ENCODE assay signal across 8 mouse cellular contexts in the genomic region with DNA sequence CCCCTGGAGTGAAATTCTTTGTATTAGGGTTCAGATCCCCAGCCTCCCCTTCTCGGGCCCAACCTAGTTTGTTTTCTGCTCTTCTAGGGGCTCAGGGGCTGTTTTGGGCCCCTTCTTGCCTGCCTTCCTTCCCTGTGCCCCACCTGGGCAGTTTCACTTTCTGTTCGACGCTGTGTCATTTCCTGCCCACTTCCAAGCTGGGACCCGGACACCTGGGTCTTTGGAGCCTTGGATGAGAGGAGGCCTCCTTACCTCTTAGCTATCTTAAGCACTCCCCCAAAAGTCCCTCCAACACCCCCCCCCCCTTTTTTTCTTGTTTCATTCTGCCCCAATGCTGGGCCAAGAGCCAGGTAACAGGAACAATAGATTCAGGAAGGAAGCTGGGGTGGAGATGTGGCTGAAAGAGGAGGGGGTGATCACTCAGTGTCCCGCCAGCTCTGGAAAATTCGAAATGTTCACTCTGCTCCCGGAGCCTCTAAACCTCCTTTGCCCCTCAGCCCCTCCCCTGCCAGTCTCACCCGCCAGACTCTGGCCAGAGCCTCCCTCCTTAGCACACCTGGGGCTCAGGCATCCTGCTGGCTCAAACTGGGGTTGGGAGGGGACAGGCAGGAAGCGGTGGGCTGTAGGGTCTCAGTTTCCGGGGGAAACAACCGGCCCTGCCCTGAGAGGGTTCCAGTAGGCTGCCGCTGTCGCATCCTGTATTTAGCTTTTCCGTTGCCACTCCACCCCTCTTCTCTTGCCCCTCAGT. TPM values are rescaled to one million over a fixed set of nuclear protein-coding genes. Genes with fewer than 3 reads are reported as not detected.
DNase-seq lines count a peak whose midpoint lies in the region; ATAC-seq and TF ChIP-seq lines count a peak whose summit lies in the region.

No protein-coding gene starts in this region.

- 21% methylated on average over 14 of the region's 14 CpGs for WGBS in lung, embryonic 16.5 days
- 4% methylated on average over 14 of the region's 14 CpGs for WGBS in spleen, adult 2 months

- H3K9me3 ChIP-seq in lung, embryonic 16.5 days (ENCODE audit: control insufficient read depth, low read length): no peaks in the 10 kb centered on the region

- H3K4me3 ChIP-seq in lung, embryonic 16.5 days (ENCODE audit: low read length): peak overlapping the region; percentile 77
- peak overlapping the region; percentile 82 for H3K4me3 ChIP-seq in spleen, adult 2 months (ENCODE audit: extremely low read depth, insufficient read depth, insufficient read length)

- peak; percentile 37 for ATAC-seq in lung, embryonic 16.5 days (ENCODE audit: low read depth)

- H3K27me3 ChIP-seq in lung, embryonic 16.5 days (ENCODE audit: control insufficient read depth, insufficient read depth, low read depth, low read length): no peaks in the 10 kb centered on the region
- H3K27me3 ChIP-seq in spleen, adult 2 months (ENCODE audit: control insufficient read depth, insufficient read depth, low read length): no peaks in the 10 kb centered on the region

- H3K9ac ChIP-seq in lung, embryonic 16.5 days (ENCODE audit: low read length): peak overlapping the region; percentile 94

- H3K4me2 ChIP-seq in lung, embryonic 16.5 days (ENCODE audit: low read depth, low read length): peak overlapping the region; percentile 100

- peak; percentile 19 for DNase-seq in urinary bladder, postnatal 14 days (ENCODE audit: low spot score)
- no peak for DNase-seq in urinary bladder, postnatal 36 days (ENCODE audit: low spot score in 2 of 2)
- peak; percentile 69 to 82 for DNase-seq in heart, adult 9 months (ENCODE audit: low spot score in 2 of 2)
- peak; percentile 55 for DNase-seq in kidney, adult 18-20 months
- peak in 1 of 2 experiments; percentile 79 for DNase-seq in spleen, adult 2 months (ENCODE audit: low read depth in 1 of 2, low spot score in 2 of 2)
- DNase-seq in urinary bladder, postnatal 25 days (ENCODE audit: low spot score): no peak
- DNase-seq in frontal cortex, postnatal 10 days (ENCODE audit: low spot score in 2 of 2): no peak

- H3K27ac ChIP-seq in lung, embryonic 16.5 days (ENCODE audit: low read length): peak overlapping the region; percentile 94
- H3K27ac ChIP-seq in spleen, adult 2 months (ENCODE audit: insufficient read depth, low read length): peak overlapping the region; percentile 97

- peaks cover 33% of the 10 kb centered on the region for H3K4me1 ChIP-seq in lung, embryonic 16.5 days (replicated peaks; ENCODE audit: control insufficient read depth, insufficient read depth, low read length)
- H3K4me1 ChIP-seq in spleen, adult 2 months (ENCODE audit: control insufficient read depth, insufficient read depth, insufficient read length): peaks cover 19% of the 10 kb centered on the region

- no peak for TF ChIP-seq POLR2A in spleen, adult 2 months (IDR thresholded peaks at IDR 0.05; ENCODE audit: low read depth, low read length)

- peaks cover 23% of the 10 kb centered on the region for H3K36me3 ChIP-seq in lung, embryonic 16.5 days (ENCODE audit: control insufficient read depth, insufficient read depth, low read length)
- peaks cover 32% of the 10 kb centered on the region for H3K36me3 ChIP-seq in spleen, adult 2 months (ENCODE audit: control insufficient read depth, insufficient read depth, low read length)

- no peak for TF ChIP-seq CTCF in spleen, adult 2 months (IDR thresholded peaks at IDR 0.05; ENCODE audit: extremely low read depth, insufficient read depth, insufficient read length, insufficient replicate concordance)

RNA-seq across cellular contexts. Expression of a gene that starts 2.5 kb away (rescaled TPM):
- polyA plus RNA-seq in lung, embryonic 16.5 days (2015; fragmentation: Nextera tagmentation; extraction: Ambion mirVana): 21.7 and 23.3 TPM in 2 replicates
- polyA plus RNA-seq in spleen, adult 2 months (2012; rRNA removed): 183 and 205 TPM in 2 replicates

RNA-seq across cellular contexts. Expression of a gene that starts 28.7 kb away (rescaled TPM):
- 28.1 and 28.9 TPM in 2 replicates for polyA plus RNA-seq in lung, embryonic 16.5 days (2015; fragmentation: Nextera tagmentation; extraction: Ambion mirVana)
- polyA plus RNA-seq in spleen, adult 2 months (2012; rRNA removed): 28.6 and 36.1 TPM in 2 replicates

RNA-seq across cellular contexts. Expression of a gene that starts 29.6 kb away (rescaled TPM):
- polyA plus RNA-seq in lung, embryonic 16.5 days (2015; fragmentation: Nextera tagmentation; extraction: Ambion mirVana): 87.1 and 92.1 TPM in 2 replicates
- 121 and 148 TPM in 2 replicates for polyA plus RNA-seq in spleen, adult 2 months (2012; rRNA removed)

RNA-seq across cellular contexts. Expression of a gene that starts 29.9 kb away (rescaled TPM):
- polyA plus RNA-seq in lung, embryonic 16.5 days (2015; fragmentation: Nextera tagmentation; extraction: Ambion mirVana): 2.1 and 2.2 TPM in 2 replicates
- polyA plus RNA-seq in spleen, adult 2 months (2012; rRNA removed): 9.2 and 18.1 TPM in 2 replicates

RNA-seq across cellular contexts. Expression of a gene that starts 46.3 kb away (rescaled TPM):
- polyA plus RNA-seq in lung, embryonic 16.5 days (2015; fragmentation: Nextera tagmentation; extraction: Ambion mirVana): 12.9 and 13.0 TPM in 2 replicates
- 7.9 and 8.6 TPM in 2 replicates for polyA plus RNA-seq in spleen, adult 2 months (2012; rRNA removed)

Comparison
In these comparisons a context has a peak if more than half of its experiments do, and no peak if none do; other contexts are left out.
1. DNase-seq: peak in urinary bladder, postnatal 14 days (single experiment), heart, adult 9 months (2 of 2) and kidney, adult 18-20 months (single experiment); none in urinary bladder, postnatal 36 days (0 of 2), urinary bladder, postnatal 25 days (single experiment) and frontal cortex, postnatal 10 days (0 of 2).